Mouse (Mus musculus): Measurements from ENCODE around the gene Ryk. TPM values are rescaled to one million over a fixed set of nuclear protein-coding genes. Genes with fewer than 3 reads are reported as not detected.
A peak's percentile ranks its signal among the peaks of the same experiment; 100 is the strongest.

The Ryk gene
- polyA plus RNA-seq, 1 experiment from 2014 or later: 4.5 TPM

DNA sequence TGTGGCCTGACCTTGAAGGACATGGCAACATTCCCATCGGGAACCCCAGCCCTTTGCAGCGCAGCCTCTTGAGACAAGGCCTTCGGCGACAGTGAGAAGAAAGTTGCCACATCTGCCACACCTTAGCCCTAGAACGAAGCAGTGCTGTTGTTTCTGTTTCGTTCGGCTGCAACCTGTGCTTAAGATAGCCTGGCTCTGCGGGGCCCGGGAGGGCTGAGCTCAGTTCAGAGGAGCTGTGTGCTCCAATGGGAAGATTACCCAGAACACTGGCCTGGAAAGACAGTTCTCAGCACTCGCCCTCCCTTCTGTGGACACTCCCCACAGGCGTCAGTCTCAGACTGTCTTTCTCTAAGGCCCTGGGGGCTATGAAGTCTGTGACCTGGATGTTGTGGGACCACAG is 89.1 kb downstream of the Ryk start:
- no peak overlapping the region for H3K4me3 ChIP-seq (replicated peaks)
- no peak overlapping the region for H3K4me2 ChIP-seq
- H3K4me1 ChIP-seq (replicated peaks): peaks cover 14% of the 10 kb centered on the region
- ATAC-seq (ENCODE audit: low read depth) (no peak), DNase-seq (no peak)
- H3K36me3 ChIP-seq: no peaks in the 10 kb centered on the region
- H3K27me3 ChIP-seq: no peaks in the 10 kb centered on the region
- H3K27ac ChIP-seq: no peak overlapping the region
- no peaks in the 10 kb centered on the region for H3K9me3 ChIP-seq (replicated peaks)
- 66% methylated on average over 11 of the region's 11 CpGs for WGBS (ENCODE audit: insufficient replicate concordance)
- no peak overlapping the region for H3K9ac ChIP-seq

DNA sequence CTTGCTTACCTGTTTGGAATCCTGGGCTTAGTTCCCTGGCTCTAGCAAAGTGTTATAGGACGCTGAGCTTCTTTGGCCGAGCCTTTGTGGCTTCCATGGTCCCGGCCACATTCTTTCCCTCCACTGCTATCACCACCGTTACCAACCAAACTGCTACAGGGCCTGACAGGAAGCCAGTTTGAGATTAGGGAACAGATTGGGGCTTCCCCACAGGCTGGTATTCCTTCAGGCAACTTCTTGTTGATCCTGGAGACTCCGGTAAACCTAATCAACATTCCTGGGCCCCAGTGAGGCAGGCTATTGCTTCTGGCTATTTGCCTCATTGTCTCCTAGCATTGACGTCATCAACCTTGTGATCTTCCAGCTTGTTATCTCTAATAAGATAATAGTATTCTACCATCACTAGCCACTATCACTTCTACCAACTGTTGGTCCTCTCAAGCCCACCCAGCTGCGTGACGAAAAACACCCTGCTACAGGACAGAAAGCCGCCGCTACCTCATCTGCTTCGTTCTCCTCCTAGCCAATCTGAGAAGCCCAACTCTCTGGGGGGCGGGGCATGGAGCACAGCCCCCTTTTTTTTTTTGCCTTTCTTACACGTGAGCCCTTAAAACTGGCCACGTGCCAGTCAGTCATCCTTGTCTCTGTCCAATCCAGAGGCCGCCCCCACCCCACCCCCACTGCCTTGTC is 90.1 kb downstream of the Ryk start:
- DNase-seq: peak; percentile 23
- Histone ChIP-seq H3K36me3 (no peaks in the 10 kb centered on the region), H3K4me1 (replicated peaks) (peaks cover 14% of the 10 kb centered on the region), H3K27ac (no peak overlapping the region), H3K4me2 (peak overlapping the region; percentile 10; the same call in 1 of the 2 replicates), H3K27me3 (no peaks in the 10 kb centered on the region), H3K4me3 (replicated peaks) (no peak overlapping the region), H3K9me3 (replicated peaks) (no peaks in the 10 kb centered on the region), H3K9ac (no peak overlapping the region)
- ATAC-seq (ENCODE audit: low read depth): no peak
- WGBS (ENCODE audit: insufficient replicate concordance): 23% methylated on average over 15 of the region's 15 CpGs

DNA sequence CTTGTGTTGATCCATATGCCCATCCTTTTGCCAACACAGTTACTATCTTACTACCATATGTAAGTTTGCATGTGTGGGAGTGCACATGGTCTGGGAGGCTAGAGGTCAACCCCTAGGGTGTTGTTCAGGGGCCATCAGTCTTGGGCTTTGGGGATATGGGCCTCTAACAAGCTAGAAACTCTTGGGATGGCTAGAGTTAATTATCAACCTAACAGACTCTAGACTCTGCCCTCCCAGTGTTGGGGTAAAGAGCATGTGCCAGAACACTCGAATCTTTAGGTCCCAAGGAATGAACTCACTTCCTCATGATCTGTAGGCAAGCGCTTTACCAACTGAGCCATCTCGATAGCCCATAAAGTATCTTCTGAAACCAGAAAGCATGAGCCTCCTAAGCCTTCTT is 91.4 kb downstream of the Ryk start:
- Histone ChIP-seq H3K36me3 (no peaks in the 10 kb centered on the region), H3K4me2 (no peak overlapping the region), H3K27ac (no peak overlapping the region), H3K4me3 (replicated peaks) (no peak overlapping the region), H3K9me3 (replicated peaks) (no peaks in the 10 kb centered on the region), H3K9ac (no peak overlapping the region), H3K4me1 (replicated peaks) (peaks cover 14% of the 10 kb centered on the region), H3K27me3 (no peaks in the 10 kb centered on the region)
- DNase-seq (no peak), ATAC-seq (ENCODE audit: low read depth) (peak; percentile 45; the same call in 1 of the 2 replicates)
- WGBS (ENCODE audit: insufficient replicate concordance): 73% methylated on average over 3 of the region's 3 CpGs

DNA sequence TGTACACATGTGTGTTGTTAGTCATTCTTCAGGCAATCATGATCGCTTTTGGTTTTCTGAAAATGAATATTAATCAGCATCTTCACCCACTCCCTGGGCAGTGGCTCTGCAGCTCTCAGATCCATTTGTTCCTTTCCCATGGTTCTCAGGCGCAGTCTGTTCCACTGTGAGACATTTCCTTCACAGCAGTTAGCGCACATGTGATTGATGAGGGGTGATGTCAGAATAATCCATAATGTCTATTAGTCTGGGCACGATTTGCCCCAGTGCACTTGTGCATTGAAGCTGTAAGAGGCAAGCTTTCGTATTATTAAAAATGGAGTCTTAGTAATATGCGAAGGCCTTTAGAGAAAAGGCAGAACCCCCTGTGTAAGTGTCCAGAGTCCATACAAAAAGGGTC is 95.1 kb downstream of the Ryk start:
- DNase-seq: no peak
- no peaks in the 10 kb centered on the region for H3K36me3 ChIP-seq

DNA sequence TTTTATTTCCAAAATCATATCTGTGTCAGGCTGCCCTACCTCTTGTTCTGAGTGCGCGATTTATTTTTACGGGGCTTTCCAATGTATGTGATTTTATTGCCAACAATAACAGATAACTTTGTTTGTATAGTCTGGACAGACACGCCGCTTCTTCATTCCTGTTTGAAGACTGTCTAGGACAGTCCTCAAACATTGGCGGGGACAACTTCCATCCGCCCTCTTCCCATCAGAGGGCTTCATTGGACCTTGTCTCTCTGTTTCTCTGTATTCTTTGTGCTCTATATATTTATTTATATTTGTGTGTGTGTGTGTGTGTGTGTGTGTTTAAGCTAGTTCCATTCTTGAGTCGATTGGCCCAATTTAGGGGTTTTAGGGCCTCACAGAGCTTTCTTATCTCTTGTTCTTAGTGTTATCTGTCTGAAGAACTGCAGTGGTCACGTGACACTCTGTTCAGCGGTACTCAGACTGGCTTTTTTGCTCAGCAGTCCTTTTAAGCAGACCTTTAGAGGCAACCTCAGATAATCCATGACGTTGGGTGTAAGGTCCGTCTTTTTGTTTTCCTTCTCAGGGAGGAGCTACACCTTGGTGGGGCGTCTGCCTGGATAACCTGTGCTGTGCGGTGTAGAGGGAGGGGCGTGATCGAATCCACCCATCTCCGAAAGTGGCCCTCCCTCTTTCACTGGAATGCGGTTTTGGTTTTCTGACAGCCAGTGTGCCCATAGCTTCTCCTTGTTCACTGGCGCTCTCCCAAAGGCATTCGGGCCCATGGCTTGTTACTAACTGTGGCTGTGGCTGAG is 99.4 kb downstream of the Ryk start:
- H3K27ac ChIP-seq: no peak overlapping the region
- H3K4me1 ChIP-seq (replicated peaks): peaks cover 18% of the 10 kb centered on the region
- no peaks in the 10 kb centered on the region for H3K9me3 ChIP-seq (replicated peaks)
- peak overlapping the region; percentile 50 for H3K4me3 ChIP-seq (replicated peaks)
- no peaks in the 10 kb centered on the region for H3K27me3 ChIP-seq
- H3K4me2 ChIP-seq: peak overlapping the region; percentile 68
- peak overlapping the region; percentile 56 for H3K9ac ChIP-seq
- H3K36me3 ChIP-seq: no peaks in the 10 kb centered on the region
- 37% methylated on average over 20 of the region's 20 CpGs for WGBS (ENCODE audit: insufficient replicate concordance)
- DNase-seq: peak; percentile 48
- peak; percentile 83 for ATAC-seq (ENCODE audit: low read depth)

More for the DNA sequence above, 95.1 kb downstream of the Ryk start:
- Histone ChIP-seq H3K4me3 (replicated peaks) (no peak overlapping the region), H3K9ac (no peak overlapping the region), H3K4me1 (replicated peaks) (peaks cover 24% of the 10 kb centered on the region), H3K27me3 (no peaks in the 10 kb centered on the region), H3K27ac (no peak overlapping the region), H3K4me2 (no peak overlapping the region), H3K9me3 (replicated peaks) (no peaks in the 10 kb centered on the region)
- WGBS (ENCODE audit: insufficient replicate concordance): 78% methylated on average over 6 of the region's 6 CpGs
- no peak for ATAC-seq (ENCODE audit: low read depth)

DNA sequence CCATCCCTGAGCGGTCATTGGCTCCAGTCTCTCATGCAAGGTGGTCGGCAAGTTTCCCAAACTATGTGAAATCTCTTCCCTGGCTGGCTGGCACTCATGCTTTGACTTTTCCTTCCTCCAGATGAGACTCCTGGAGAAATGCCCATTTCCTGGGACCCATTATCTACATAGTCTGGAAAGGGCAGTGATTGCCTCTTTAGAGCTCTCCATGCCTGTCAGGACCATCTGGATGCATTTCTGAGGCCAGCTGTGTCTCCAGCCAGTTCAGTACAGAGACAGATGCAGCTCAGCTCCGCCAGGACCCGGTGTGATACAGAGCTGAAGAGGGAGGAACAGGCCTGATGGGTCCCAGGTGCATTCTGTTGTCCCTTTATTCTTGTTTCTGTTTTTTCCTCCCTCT is 107.5 kb downstream of the Ryk start:
- Histone ChIP-seq H3K4me3 (replicated peaks) (no peak overlapping the region), H3K4me2 (no peak overlapping the region), H3K36me3 (no peaks in the 10 kb centered on the region), H3K27me3 (no peaks in the 10 kb centered on the region), H3K9me3 (replicated peaks) (no peaks in the 10 kb centered on the region), H3K4me1 (replicated peaks) (no peaks in the 10 kb centered on the region), H3K9ac (no peak overlapping the region), H3K27ac (no peak overlapping the region)
- DNase-seq (no peak), ATAC-seq (ENCODE audit: low read depth) (no peak)
- WGBS (ENCODE audit: insufficient replicate concordance): 68% methylated on average over 4 of the region's 4 CpGs

DNA sequence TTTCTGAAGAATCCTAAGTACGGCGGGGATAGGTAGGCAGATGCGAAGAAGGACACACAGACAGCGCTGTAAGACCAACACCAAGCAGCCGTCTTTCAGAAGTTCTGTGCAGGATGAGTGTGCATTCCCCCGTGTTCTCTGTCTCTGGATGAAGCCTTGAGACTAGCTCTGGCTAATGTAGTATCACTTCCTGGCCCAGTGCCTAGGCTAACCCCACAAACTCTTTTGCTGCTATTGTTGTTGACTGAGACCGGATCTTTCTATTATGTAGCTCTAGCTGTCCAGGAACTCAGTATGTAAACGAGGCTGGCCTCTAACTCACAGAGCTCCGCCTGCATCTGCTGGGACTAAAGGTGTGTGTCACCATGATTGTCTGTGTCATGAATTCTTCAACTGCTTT is 110.2 kb downstream of the Ryk start:
- Histone ChIP-seq H3K4me2 (no peak overlapping the region), H3K27me3 (no peaks in the 10 kb centered on the region), H3K27ac (no peak overlapping the region), H3K4me1 (replicated peaks) (no peaks in the 10 kb centered on the region), H3K9me3 (replicated peaks) (no peaks in the 10 kb centered on the region), H3K4me3 (replicated peaks) (no peak overlapping the region), H3K36me3 (no peaks in the 10 kb centered on the region), H3K9ac (no peak overlapping the region)
- WGBS (ENCODE audit: insufficient replicate concordance): 78% methylated on average over 9 of the region's 9 CpGs
- DNase-seq (no peak), ATAC-seq (ENCODE audit: low read depth) (no peak)

DNA sequence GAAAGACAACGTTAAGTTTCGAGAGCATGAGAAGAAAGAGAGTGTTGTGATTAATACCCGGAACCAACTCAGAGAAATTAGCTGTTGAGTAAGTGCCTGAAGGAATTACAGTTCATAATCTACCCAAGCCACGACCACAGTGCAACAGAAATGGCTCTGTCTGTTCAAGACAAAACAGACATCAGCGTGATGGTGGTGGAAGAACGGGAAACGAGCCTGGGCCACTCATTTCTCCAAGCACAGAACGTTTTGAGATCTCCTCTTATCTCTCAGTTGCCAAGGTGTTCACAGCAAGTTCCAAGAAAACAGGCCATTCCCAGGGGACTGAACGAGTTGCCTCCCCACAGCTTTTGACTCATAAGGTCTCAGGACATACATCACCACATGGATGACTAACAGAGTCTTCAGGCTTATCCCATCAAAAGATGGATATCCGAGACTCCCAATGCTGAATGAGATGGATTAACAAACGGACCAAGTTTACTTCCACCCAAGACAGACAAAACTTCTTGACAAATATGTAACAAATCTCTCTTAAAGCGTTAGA is 111.8 kb downstream of the Ryk start:
- H3K36me3 ChIP-seq: no peaks in the 10 kb centered on the region
- ATAC-seq (ENCODE audit: low read depth) (no peak), DNase-seq (peak; percentile 48)
- H3K9ac ChIP-seq: no peak overlapping the region
- H3K27ac ChIP-seq: no peak overlapping the region
- H3K4me3 ChIP-seq (replicated peaks): no peak overlapping the region
- H3K4me1 ChIP-seq (replicated peaks): no peaks in the 10 kb centered on the region
- H3K9me3 ChIP-seq (replicated peaks): no peaks in the 10 kb centered on the region
- WGBS (ENCODE audit: insufficient replicate concordance): 54% methylated on average over 12 of the region's 12 CpGs
- no peak overlapping the region for H3K4me2 ChIP-seq
- H3K27me3 ChIP-seq: no peaks in the 10 kb centered on the region

DNA sequence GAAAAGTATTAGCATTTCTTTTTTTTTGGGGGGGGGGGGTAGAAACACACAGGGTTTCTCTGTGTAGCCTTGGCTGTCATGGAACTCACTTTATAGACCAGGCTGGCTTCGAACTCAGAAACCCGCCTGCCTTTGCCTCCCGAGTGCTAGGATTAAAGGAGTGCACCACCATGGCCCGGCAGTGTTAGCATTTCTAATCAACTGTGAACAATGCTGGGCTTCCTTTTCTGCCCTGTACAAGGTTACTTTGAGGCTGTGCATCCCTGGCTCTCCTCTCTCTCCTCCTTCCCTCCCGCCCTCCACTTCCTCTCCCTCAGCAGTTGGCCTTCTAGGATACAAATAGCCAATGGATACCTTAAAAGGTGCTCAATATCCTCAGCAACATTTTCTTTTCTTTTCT is 114.0 kb downstream of the Ryk start:
- 71% methylated on average over 5 of the region's 5 CpGs for WGBS (ENCODE audit: insufficient replicate concordance)
- no peak overlapping the region for H3K4me2 ChIP-seq
- DNase-seq: no peak
- no peak overlapping the region for H3K4me3 ChIP-seq (replicated peaks)
- H3K27ac ChIP-seq: no peak overlapping the region
- H3K9me3 ChIP-seq (replicated peaks): no peaks in the 10 kb centered on the region
- ATAC-seq (ENCODE audit: low read depth): no peak
- H3K27me3 ChIP-seq: no peaks in the 10 kb centered on the region
- no peaks in the 10 kb centered on the region for H3K4me1 ChIP-seq (replicated peaks)
- no peaks in the 10 kb centered on the region for H3K36me3 ChIP-seq
- H3K9ac ChIP-seq: no peak overlapping the region

DNA sequence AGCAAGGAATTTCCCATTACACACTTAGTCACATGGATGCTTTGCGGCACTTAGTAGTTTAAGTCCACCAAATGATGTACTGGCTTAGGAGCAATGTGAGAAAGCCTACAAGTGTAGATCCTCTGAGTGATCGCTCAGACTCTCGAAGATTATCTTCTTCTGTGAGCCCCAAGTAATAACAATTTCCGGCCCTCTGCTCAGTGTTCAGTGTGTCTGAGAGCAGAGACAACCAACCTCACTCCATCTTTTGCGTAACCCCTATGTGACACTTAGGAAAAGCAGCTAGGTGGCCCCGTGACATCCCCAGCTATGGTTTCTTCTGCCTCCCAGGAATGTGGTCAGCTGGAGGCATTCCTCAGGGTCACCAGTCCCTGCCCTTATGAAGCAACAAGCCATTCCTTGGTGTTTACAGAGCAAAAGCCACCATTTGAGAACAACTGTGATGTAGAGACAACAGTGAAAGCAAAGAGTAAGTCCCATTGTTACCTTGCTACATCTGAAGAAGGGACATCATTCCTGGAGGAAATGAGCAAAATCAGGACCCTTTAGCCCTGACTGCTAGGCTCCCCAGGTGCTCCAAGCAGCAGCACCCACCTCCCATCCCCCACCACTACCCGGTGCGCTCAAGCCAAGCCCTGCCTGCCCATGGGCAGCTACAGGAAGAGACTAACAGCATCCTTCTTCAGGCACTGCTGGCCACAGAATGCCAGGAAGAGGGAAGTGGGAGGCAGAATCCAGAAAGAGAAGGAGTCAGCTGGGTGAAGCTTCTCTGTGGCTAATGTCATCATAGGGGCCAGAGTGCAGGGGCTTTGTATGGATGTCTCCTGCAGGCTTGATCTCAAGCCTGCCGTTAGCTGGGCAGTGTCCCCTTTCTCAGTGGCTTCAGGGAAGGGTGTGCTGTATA is 116.6 kb downstream of the Ryk start:
- Histone ChIP-seq H3K36me3 (no peaks in the 10 kb centered on the region), H3K27me3 (no peaks in the 10 kb centered on the region), H3K27ac (no peak overlapping the region), H3K9me3 (replicated peaks) (no peaks in the 10 kb centered on the region), H3K4me3 (replicated peaks) (no peak overlapping the region), H3K4me1 (replicated peaks) (no peaks in the 10 kb centered on the region), H3K9ac (no peak overlapping the region), H3K4me2 (no peak overlapping the region)
- ATAC-seq (ENCODE audit: low read depth) (no peak), DNase-seq (no peak)
- WGBS (ENCODE audit: insufficient replicate concordance): 72% methylated on average over 9 of the region's 9 CpGs

DNA sequence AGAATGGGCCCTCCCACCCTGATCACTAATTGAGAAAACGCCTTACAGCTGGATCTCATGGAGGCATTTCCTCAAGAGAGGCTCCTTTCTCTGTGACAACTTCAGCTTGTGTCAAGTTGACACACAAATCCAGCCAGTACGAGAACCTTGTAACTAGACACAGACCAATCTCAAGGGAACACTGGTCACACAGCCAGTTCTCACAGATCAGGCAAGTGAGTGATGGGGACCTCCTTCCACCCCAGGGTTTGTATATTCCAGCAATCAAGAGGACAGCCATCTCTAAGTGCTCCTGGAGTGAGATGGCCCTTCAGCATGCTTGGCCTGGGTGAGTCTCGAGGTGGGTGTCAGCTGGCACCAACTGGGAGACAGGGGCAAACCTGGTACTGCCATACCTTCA is 121.1 kb downstream of the Ryk start:
- no peaks in the 10 kb centered on the region for H3K36me3 ChIP-seq
- no peaks in the 10 kb centered on the region for H3K27me3 ChIP-seq
- H3K4me1 ChIP-seq (replicated peaks): no peaks in the 10 kb centered on the region
- H3K9me3 ChIP-seq (replicated peaks): no peaks in the 10 kb centered on the region
- no peak overlapping the region for H3K27ac ChIP-seq
- H3K9ac ChIP-seq: no peak overlapping the region
- no peak overlapping the region for H3K4me2 ChIP-seq
- no peak for ATAC-seq (ENCODE audit: low read depth)
- no peak for DNase-seq
- WGBS (ENCODE audit: insufficient replicate concordance): 47% methylated on average over 3 of the region's 3 CpGs
- H3K4me3 ChIP-seq (replicated peaks): no peak overlapping the region

All from liver, embryonic 13.5 days (tissue).